Mouse (Mus musculus) stomach, postnatal 0 days (tissue): ENCODE results near the gene Ppfia1. TPM values are rescaled to one million over a fixed set of nuclear protein-coding genes. Genes with fewer than 3 reads are reported as not detected.

Experiments used
- ATAC-seq: fragments of 200-750 bp; cut with Nextera tagmentation; 2 replicates; pipeline ENCODE4 v1.8.0; 2017; ENCODE audit not compliant: low FRiP score, low TSS enrichment
- DNase-seq: peaks from one replicate; pipeline ENCODE4 v3.0.0-alpha.2; 2016; ENCODE audit warnings: low spot score
- H3K27ac ChIP-seq: fragments of 300-500 bp; sonication (generic); replicated peaks from 2 replicates; pipeline ENCODE4 v1.5.1; 2014; ENCODE audit warnings: mild to moderate bottlenecking, control low read depth
- H3K27me3 ChIP-seq: fragments of 300-500 bp; sonication (generic); 2 replicates; pipeline ENCODE4 v1.6.1; 2014; ENCODE audit warnings: low read length; ENCODE audit not compliant: control insufficient read depth, insufficient read depth
- H3K36me3 ChIP-seq: fragments of 300-500 bp; sonication (generic); 2 replicates; pipeline ENCODE4 v1.6.1; 2014; ENCODE audit warnings: low read length, mixed read lengths; ENCODE audit not compliant: control insufficient read depth, insufficient read depth
- H3K4me1 ChIP-seq: fragments of 300-500 bp; sonication (generic); replicated peaks from 2 replicates; pipeline ENCODE4 v1.6.1; 2014; ENCODE audit warnings: antibody characterized with exemption; ENCODE audit not compliant: control insufficient read depth, insufficient read depth
- H3K4me2 ChIP-seq: fragments of 300-500 bp; sonication (generic); replicated peaks from 2 replicates; pipeline ENCODE4 v1.6.1; 2014; ENCODE audit warnings: low read depth, mild to moderate bottlenecking, control low read depth, moderate library complexity
- H3K4me3 ChIP-seq: fragments of 300-500 bp; sonication (generic); 2 replicates; pipeline ENCODE4 v1.5.1; 2014; ENCODE audit warnings: low read depth, low read length, control low read depth
- H3K9ac ChIP-seq: fragments of 300-500 bp; sonication (generic); 2 replicates; pipeline ENCODE4 v1.6.1; 2014; ENCODE audit warnings: mild to moderate bottlenecking, low read length, control low read depth, mixed read lengths
- H3K9me3 ChIP-seq: fragments of 300-500 bp; sonication (generic); 2 replicates; pipeline ENCODE4 v1.6.1; 2016; ENCODE audit warnings: low read length; ENCODE audit not compliant: control insufficient read depth
- CTCF ChIP-seq: IDR thresholded peaks from 2 replicates; pipeline ENCODE4 v1.5.1; 2016; ENCODE audit warnings: antibody characterized with exemption, low read depth, mild to moderate bottlenecking, moderate library complexity
- EP300 ChIP-seq: optimal IDR thresholded peaks from 2 replicates; pipeline ENCODE3; 2016; ENCODE audit warnings: antibody characterized with exemption
- WGBS: fragments of 180-500 bp; shearing (Covaris S2); extraction: QIAGEN DNeasy Blood & Tissue Kit; methylation state at CpG from one replicate; pipeline ENCODE4 v1.1.7; 2014; 5-methylcytosine and 5-hydroxymethylcytosine counted together
- polyA plus RNA-seq: library from polyadenylated mRNA; unstranded; fragments of >200 nt; fragmentation: Nextera tagmentation; extraction: Ambion mirVana; gene quantifications from 2 replicates; pipeline ENCODE4 v1.2.1, GENCODE M21; 2015

The Ppfia1 gene
- polyA plus RNA-seq, 1 experiment from 2014 or later = 15.2 TPM

DNA sequence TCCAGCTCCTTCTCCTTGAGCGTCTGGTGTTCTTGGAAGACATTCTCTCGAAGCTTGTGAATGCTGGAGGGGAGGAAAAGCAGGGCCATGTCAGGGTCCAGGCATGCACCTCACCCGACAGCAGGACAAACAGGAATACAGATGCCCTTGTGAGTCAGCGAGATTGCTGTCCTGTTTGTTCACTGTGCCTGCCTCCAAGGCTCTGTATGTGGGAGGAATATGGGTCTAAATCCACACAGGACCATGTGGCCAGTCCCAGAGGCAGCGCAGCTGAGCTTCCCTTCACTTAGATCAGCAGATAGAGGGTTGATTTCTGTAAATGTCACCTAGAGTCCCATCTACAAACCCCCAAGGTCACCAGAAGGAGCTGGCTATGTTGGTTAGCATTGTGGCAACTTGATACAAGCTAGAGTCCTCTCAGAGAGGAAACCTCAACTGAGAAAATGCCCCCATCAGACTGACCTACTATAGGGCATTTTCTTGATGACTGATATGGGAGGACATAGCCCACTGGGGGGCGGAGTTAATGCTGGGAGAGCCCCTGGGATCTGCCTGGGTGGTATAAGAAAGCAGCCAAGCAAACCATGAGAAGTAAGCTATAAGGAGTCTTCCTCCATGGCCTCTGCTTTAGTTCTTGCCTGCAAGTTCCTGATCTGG is 92.2 kb downstream of the Ppfia1 start:
- DNase-seq (no peak), ATAC-seq (no peak)
- Histone ChIP-seq H3K4me1 (no peaks in the 10 kb centered on the region), H3K36me3 (peaks cover 65% of the 10 kb centered on the region), H3K4me2 (no peak overlapping the region), H3K9me3 (no peaks in the 10 kb centered on the region), H3K27me3 (no peaks in the 10 kb centered on the region), H3K27ac (no peak overlapping the region), H3K9ac (no peak overlapping the region), H3K4me3 (no peak overlapping the region)
- no peak for TF ChIP-seq CTCF
- 87% methylated on average over 6 of the region's 6 CpGs for WGBS

DNA sequence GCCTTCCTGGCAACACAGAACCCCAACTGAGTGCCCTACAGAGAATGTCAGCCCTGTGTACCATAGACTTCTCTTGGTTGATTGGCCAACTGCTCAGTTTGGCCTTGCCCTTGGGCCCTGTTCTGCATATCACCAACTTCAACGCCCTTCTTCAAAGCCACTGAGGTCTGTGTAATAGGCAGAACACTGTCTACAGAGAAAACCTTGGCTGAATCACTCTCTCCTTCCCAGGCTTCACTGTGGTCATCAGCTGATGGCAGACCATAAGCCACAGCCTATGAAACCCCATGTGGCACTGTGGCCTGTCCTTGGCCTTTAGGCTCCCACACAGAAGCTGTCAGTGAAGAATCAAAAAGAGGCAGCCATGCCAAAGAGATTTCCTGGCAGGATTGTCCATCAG is 94.6 kb downstream of the Ppfia1 start:
- no peak overlapping the region for H3K4me3 ChIP-seq
- H3K27me3 ChIP-seq = no peaks in the 10 kb centered on the region
- no peaks in the 10 kb centered on the region for H3K4me1 ChIP-seq
- H3K4me2 ChIP-seq = no peak overlapping the region
- H3K9me3 ChIP-seq = no peaks in the 10 kb centered on the region
- 80% methylated on average over 1 of the region's 1 CpGs for WGBS
- no peak for ATAC-seq
- H3K36me3 ChIP-seq = peaks cover 73% of the 10 kb centered on the region
- H3K9ac ChIP-seq = no peak overlapping the region
- no peak for DNase-seq
- TF ChIP-seq CTCF (no peak), EP300 (no peak)
- no peak overlapping the region for H3K27ac ChIP-seq

DNA sequence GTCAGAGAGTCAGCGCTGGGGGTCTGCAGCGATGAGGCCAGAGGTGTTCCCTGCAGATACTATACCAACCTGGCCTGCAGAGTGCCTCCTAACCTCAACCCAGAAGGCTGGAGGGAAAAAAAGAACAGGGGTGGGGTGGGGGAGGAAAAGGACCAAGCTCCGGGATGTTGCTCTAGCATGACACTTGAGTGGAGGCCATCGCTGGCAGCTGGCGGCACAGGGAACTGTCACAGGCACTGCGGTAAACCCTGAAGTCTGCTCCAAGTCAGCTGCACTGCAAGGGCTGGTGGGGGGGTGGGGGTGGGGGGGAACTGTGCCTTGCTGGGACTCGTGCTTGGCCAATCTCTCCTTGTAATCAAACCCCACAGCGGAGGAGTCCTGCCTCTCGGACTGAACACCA is 102.9 kb downstream of the Ppfia1 start:
- no peak overlapping the region for H3K27ac ChIP-seq
- ATAC-seq = no peak
- 85% methylated on average over 9 of the region's 9 CpGs for WGBS

DNA sequence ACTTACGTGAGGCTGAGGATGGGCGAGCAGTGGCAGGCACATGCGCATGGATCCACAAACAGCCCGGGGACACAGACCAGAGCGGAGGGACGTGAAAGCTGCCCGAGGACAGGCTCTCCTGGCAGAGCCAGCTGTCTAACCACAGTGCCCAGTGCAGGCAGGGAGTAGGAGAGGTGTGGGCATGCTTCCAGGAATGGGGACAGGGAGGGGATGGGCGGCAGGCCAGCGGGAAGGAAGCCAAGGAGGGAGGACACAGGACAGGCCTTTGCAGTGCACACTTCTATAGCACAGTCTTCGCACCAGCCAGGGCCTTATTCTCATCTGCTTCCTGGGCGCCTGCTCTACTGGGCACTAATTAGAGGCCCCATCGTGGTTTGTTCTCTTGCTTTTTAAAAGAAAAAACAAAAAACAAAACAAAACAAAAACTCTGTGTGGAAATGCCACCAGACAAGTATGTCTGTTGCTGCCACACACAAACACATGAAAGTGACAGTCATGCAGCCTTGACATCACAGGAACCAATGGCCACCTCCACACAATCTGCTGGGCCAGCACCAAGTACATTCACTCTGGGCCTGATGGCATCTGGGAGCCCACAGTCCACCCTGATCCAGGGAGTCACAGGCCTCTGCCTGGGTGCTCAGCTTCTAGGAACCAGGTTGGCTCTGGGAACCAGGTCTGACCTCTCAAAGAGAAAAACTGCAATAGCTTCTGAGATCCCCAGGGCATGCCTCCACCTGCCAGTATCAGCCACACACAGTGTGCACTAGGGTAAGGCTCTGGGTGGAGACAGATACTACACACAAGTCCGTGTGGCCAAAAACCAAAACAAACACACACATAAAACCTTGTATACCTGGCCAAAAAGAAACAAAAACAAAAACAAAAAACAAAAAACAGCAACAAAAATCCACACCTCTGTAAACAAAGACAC is 103.6 kb downstream of the Ppfia1 start:
- H3K27me3 ChIP-seq = no peaks in the 10 kb centered on the region
- H3K9me3 ChIP-seq = no peaks in the 10 kb centered on the region
- ATAC-seq = 0 out of 2 replicates have a peak, but pooled peaks have one; percentile 13
- no peak overlapping the region for H3K27ac ChIP-seq
- no peak overlapping the region for H3K4me3 ChIP-seq
- no peak overlapping the region for H3K9ac ChIP-seq
- H3K4me1 ChIP-seq = no peaks in the 10 kb centered on the region
- peaks cover 49% of the 10 kb centered on the region for H3K36me3 ChIP-seq
- WGBS = 82% methylated on average over 13 of the region's 13 CpGs
- DNase-seq = peak; percentile 36
- TF ChIP-seq CTCF (no peak), EP300 (no peak)
- no peak overlapping the region for H3K4me2 ChIP-seq

More for the DNA sequence above, 102.9 kb downstream of the Ppfia1 start:
- Histone ChIP-seq H3K9ac (no peak overlapping the region), H3K36me3 (peaks cover 49% of the 10 kb centered on the region), H3K4me1 (no peaks in the 10 kb centered on the region), H3K27me3 (no peaks in the 10 kb centered on the region), H3K9me3 (no peaks in the 10 kb centered on the region), H3K4me2 (no peak overlapping the region), H3K4me3 (no peak overlapping the region)
- TF ChIP-seq CTCF (no peak), EP300 (no peak)
- DNase-seq = no peak

DNA sequence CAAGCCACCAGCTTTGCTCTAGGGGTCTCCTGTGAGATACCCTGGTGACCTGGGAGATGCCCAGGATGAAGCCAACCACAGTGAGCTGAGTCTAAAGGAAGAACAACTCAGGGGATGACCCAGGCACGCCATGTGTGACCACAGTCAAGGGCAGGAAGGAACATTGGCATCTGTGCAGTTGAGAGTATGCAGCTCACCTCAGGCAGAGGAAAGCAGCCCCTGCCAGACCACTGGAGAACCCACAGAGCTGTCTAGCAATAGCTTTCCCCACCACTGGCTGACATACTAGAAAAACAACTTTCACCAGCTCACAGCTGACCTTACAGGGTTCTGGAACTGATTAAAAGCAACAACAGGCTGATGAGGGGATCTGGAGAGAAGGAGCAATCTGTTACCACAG is 105.3 kb downstream of the Ppfia1 start:
- no peak overlapping the region for H3K27ac ChIP-seq
- no peak overlapping the region for H3K4me2 ChIP-seq
- WGBS = 90% methylated on average over 1 of the region's 1 CpGs
- DNase-seq = no peak
- H3K9me3 ChIP-seq = no peaks in the 10 kb centered on the region
- H3K27me3 ChIP-seq = no peaks in the 10 kb centered on the region
- no peak overlapping the region for H3K9ac ChIP-seq
- no peak for TF ChIP-seq CTCF
- no peak for TF ChIP-seq EP300
- H3K4me1 ChIP-seq = no peaks in the 10 kb centered on the region
- peaks cover 52% of the 10 kb centered on the region for H3K36me3 ChIP-seq
- no peak overlapping the region for H3K4me3 ChIP-seq
- ATAC-seq = no peak

DNA sequence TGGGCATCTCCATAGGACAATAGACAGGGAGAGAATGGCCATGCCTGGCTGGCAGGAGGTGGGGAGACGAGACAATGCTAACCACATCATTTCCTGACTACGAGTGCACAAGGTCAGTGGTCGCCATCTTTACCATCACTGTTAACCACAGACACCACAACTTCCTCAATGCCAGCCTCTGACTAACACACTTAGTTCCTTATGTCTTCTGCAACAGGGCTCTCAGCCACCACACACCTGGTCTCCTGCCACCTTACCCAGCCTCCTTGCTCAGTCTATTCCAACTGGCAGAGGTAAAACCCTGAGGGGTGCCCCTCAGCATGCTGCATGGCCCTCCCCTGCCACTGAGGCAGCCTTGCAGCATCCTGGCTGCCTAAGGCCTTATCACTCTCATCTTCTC is 106.4 kb downstream of the Ppfia1 start:
- DNase-seq = no peak
- Histone ChIP-seq H3K9me3 (no peaks in the 10 kb centered on the region), H3K9ac (no peak overlapping the region), H3K4me3 (no peak overlapping the region), H3K36me3 (peaks cover 44% of the 10 kb centered on the region), H3K4me1 (no peaks in the 10 kb centered on the region), H3K27me3 (no peaks in the 10 kb centered on the region), H3K27ac (no peak overlapping the region), H3K4me2 (no peak overlapping the region)
- 84% methylated on average over 3 of the region's 3 CpGs for WGBS
- ATAC-seq = no peak
- no peak for TF ChIP-seq CTCF
- TF ChIP-seq EP300 = no peak
